8 mouse cellular contexts compared by ENCODE assay signal in genomic region chr8:123729055-123729785, GRCm38 (mm10).
DNase-seq lines count a peak whose midpoint lies in the region; ATAC-seq lines count a peak whose summit lies in the region.

No protein-coding gene starts in this region.

- peak overlapping the region; percentile 20 for H3K4me3 ChIP-seq in embryonic facial prominence, embryonic 14.5 days (ENCODE audit: low read depth, low read length)
- no peak overlapping the region for H3K4me3 ChIP-seq in stomach, embryonic 14.5 days (ENCODE audit: low read depth, low read length)

- H3K9me3 ChIP-seq in embryonic facial prominence, embryonic 14.5 days (ENCODE audit: control insufficient read depth, low read length) = no peaks in the 10 kb centered on the region
- H3K9me3 ChIP-seq in stomach, embryonic 14.5 days (ENCODE audit: control insufficient read depth, low read depth, low read length) = no peaks in the 10 kb centered on the region

- peak overlapping the region; percentile 53 for H3K4me2 ChIP-seq in embryonic facial prominence, embryonic 14.5 days (ENCODE audit: low read depth, low read length)
- peak overlapping the region; percentile 5 for H3K4me2 ChIP-seq in stomach, embryonic 14.5 days (replicated peaks; ENCODE audit: low read depth, low read length)

- peaks cover 7% of the 10 kb centered on the region; the same call in 1 of the 2 replicates for H3K27me3 ChIP-seq in embryonic facial prominence, embryonic 14.5 days (replicated peaks; ENCODE audit: control insufficient read depth, insufficient read depth, low read length)
- no peaks in the 10 kb centered on the region for H3K27me3 ChIP-seq in stomach, embryonic 14.5 days (ENCODE audit: control insufficient read depth, insufficient read depth, low read length)

- no peaks in the 10 kb centered on the region for H3K36me3 ChIP-seq in embryonic facial prominence, embryonic 14.5 days (ENCODE audit: control insufficient read depth, insufficient read depth, low read length)
- no peaks in the 10 kb centered on the region for H3K36me3 ChIP-seq in stomach, embryonic 14.5 days (ENCODE audit: control insufficient read depth, insufficient read depth, low read length)

- peaks cover 11% of the 10 kb centered on the region; the same call in 1 of the 2 replicates for H3K4me1 ChIP-seq in embryonic facial prominence, embryonic 14.5 days (ENCODE audit: control insufficient read depth, insufficient read depth, low read length)
- peaks cover 29% of the 10 kb centered on the region; the same call in 1 of the 2 replicates for H3K4me1 ChIP-seq in stomach, embryonic 14.5 days (ENCODE audit: control insufficient read depth, insufficient read depth, low read length)

- no peak overlapping the region; the same call in 1 of the 2 replicates for H3K27ac ChIP-seq in embryonic facial prominence, embryonic 14.5 days (replicated peaks; ENCODE audit: low read depth, low read length)
- 0 out of 2 replicates have a peak overlapping the region, but pooled peaks have one; percentile 22 for H3K27ac ChIP-seq in stomach, embryonic 14.5 days (ENCODE audit: low read length)

- peak; percentile 70 for ATAC-seq in embryonic facial prominence, embryonic 14.5 days (ENCODE audit: low read depth)
- ATAC-seq in stomach, embryonic 14.5 days (ENCODE audit: insufficient number of reproducible peaks, insufficient read depth, low FRiP score, low read depth) = peak; percentile 30; the same call in 1 of the 2 replicates

- H3K9ac ChIP-seq in embryonic facial prominence, embryonic 14.5 days (ENCODE audit: low read depth, low read length) = peak overlapping the region; percentile 25; the same call in 1 of the 2 replicates
- no peak overlapping the region for H3K9ac ChIP-seq in stomach, embryonic 14.5 days (replicated peaks; ENCODE audit: low read depth, low read length)

- WGBS in embryonic facial prominence, embryonic 14.5 days = 12% methylated on average over 20 of the region's 20 CpGs
- WGBS in stomach, embryonic 14.5 days = 8% methylated on average over 20 of the region's 20 CpGs

- peak; percentile 94 for DNase-seq in heart, adult 11 months
- DNase-seq in heart, postnatal 25 days (ENCODE audit: low spot score) = no peak
- peak; percentile 83 for DNase-seq in embryonic facial prominence, embryonic 14.5 days (ENCODE audit: low spot score)
- peak; percentile 54 to 64 for DNase-seq in heart, postnatal 10 days
- DNase-seq in layer of hippocampus, adult 18-20 months (ENCODE audit: low spot score in 2 of 2) = peak; percentile 50 to 63
- DNase-seq in mesoderm, embryonic 11.5 days (ENCODE audit: low read depth, low spot score) = peak; percentile 68
- DNase-seq in thymus, postnatal 36 days = no peak

- intact Hi-C loops in heart, postnatal 25 days (cut with DNase I) = no loop called here
- intact Hi-C loops in heart, postnatal 10 days (cut with DNase I) = loop anchor here (2.0 kb wide), 1 partner anchor 76 kb away; the partner anchor contains the start of gene Rhou

Comparison
In these comparisons a context has a peak if more than half of its experiments do, and no peak if none do; other contexts are left out.
1. DNase-seq: peak in heart, adult 11 months (single experiment), embryonic facial prominence, embryonic 14.5 days (single experiment), heart, postnatal 10 days (2 of 2), layer of hippocampus, adult 18-20 months (2 of 2) and mesoderm, embryonic 11.5 days (single experiment); none in heart, postnatal 25 days (single experiment) and thymus, postnatal 36 days (0 of 2).